Mouse (Mus musculus) monocyte, adult 2 months (primary cell): Measurements from ENCODE around the gene Npc1l1.

ENCODE experiments used
- DNase-seq, 2 experiments: peaks; one replicate each; pipeline ENCODE4 v3.0.0; 2022; ENCODE audit warnings: low spot score in 2 of 2, low read depth in 1 of 2

Gene Npc1l1

GRCm38 (mm10) chr11:6164781-6165180 is 65.2 kb downstream of the Npc1l1 start:
- no peak for DNase-seq

GRCm38 (mm10) chr11:6163706-6164105 is 66.2 kb downstream of the Npc1l1 start:
- no peak for DNase-seq

- no peak for DNase-seq
These were observed 66.9 kb downstream of the Npc1l1 start for GRCm38 (mm10) chr11:6163062-6163461.

GRCm38 (mm10) chr11:6161549-6161948 is 68.4 kb downstream of the Npc1l1 start:
- DNase-seq = no peak
